9 mouse cellular contexts compared by ENCODE assay signal in the genomic region with DNA sequence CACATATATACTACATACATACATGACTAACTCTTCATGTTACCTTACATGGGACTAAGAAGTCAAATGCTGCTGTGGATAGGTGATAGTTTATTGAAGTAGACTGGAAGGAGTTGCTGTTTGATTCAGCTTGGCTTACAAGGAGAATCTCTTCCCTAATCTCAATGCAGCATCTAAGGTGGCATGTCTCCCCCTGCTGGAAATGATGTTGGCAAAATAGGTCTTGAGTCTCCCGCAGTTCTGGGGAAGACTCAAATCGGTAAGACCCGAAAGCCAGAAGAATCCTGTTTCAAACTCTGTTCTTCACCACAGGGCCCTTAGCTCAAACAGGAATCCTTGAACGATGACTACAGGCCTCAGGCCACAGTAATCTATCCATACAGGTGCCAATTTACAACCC. TPM values are rescaled to one million over a fixed set of nuclear protein-coding genes. Genes with fewer than 3 reads are reported as not detected.
DNase-seq lines count a peak whose midpoint lies in the region; ATAC-seq and TF ChIP-seq lines count a peak whose summit lies in the region.
"Had no signal": no experiment of that assay in that cellular context is flagged by ENCODE, and none has a peak within 500 bp of the region (broad histone marks: within the 10 kb centered on the region; RNA-seq: fewer than 3 reads in every experiment).

No protein-coding gene starts in this region.

- H3K27me3 ChIP-seq in intestine, embryonic 14.5 days (replicated peaks; ENCODE audit: control insufficient read depth, insufficient read depth, low read length) = no peaks in the 10 kb centered on the region
- H3K27me3 ChIP-seq in intestine, embryonic 15.5 days (replicated peaks) = no peaks in the 10 kb centered on the region
- no peaks in the 10 kb centered on the region for H3K27me3 ChIP-seq in forebrain, embryonic 13.5 days
- H3K27me3 ChIP-seq in limb, embryonic 14.5 days (ENCODE audit: control insufficient read depth, insufficient read depth, low read length) = no peaks in the 10 kb centered on the region
- no peaks in the 10 kb centered on the region for H3K27me3 ChIP-seq in neural tube, embryonic 12.5 days (replicated peaks)
- no peaks in the 10 kb centered on the region for H3K27me3 ChIP-seq in thymus, adult 2 months (ENCODE audit: control insufficient read depth, insufficient read depth, low read length)

- H3K9me3 ChIP-seq in intestine, embryonic 14.5 days (ENCODE audit: control insufficient read depth, low read length) = no peaks in the 10 kb centered on the region
- no peaks in the 10 kb centered on the region for H3K9me3 ChIP-seq in intestine, embryonic 15.5 days
- no peaks in the 10 kb centered on the region for H3K9me3 ChIP-seq in forebrain, embryonic 13.5 days (replicated peaks)
- no peaks in the 10 kb centered on the region for H3K9me3 ChIP-seq in limb, embryonic 14.5 days (ENCODE audit: control insufficient read depth, low read length)
- no peaks in the 10 kb centered on the region for H3K9me3 ChIP-seq in neural tube, embryonic 12.5 days
- H3K9me3 ChIP-seq: limb, embryonic 13.5 days had no signal

- no peaks in the 10 kb centered on the region for H3K36me3 ChIP-seq in intestine, embryonic 14.5 days (ENCODE audit: control insufficient read depth, insufficient read depth, low read length)
- no peaks in the 10 kb centered on the region for H3K36me3 ChIP-seq in intestine, embryonic 15.5 days
- H3K36me3 ChIP-seq in forebrain, embryonic 13.5 days (ENCODE audit: poor library complexity, severe bottlenecking) = no peaks in the 10 kb centered on the region
- no peaks in the 10 kb centered on the region for H3K36me3 ChIP-seq in limb, embryonic 14.5 days (ENCODE audit: control insufficient read depth, insufficient read depth, low read length)
- H3K36me3 ChIP-seq in neural tube, embryonic 12.5 days = no peaks in the 10 kb centered on the region
- H3K36me3 ChIP-seq in thymus, adult 2 months (ENCODE audit: control insufficient read depth, insufficient read depth, low read length) = no peaks in the 10 kb centered on the region
- H3K36me3 ChIP-seq: limb, embryonic 13.5 days had no signal

- no peak for TF ChIP-seq POLR2A in limb, embryonic 14.5 days (IDR thresholded peaks at IDR 0.05; ENCODE audit: borderline replicate concordance, extremely low read depth, insufficient read depth, insufficient read length)
- no peak for TF ChIP-seq POLR2A in thymus, adult 2 months (IDR thresholded peaks at IDR 0.05; ENCODE audit: control insufficient read depth, extremely low read depth, insufficient read depth, low read length, poor library complexity)

- H3K4me1 ChIP-seq in intestine, embryonic 14.5 days (replicated peaks; ENCODE audit: control insufficient read depth, insufficient read depth, low read length) = peaks cover 24% of the 10 kb centered on the region
- peaks cover 18% of the 10 kb centered on the region for H3K4me1 ChIP-seq in intestine, embryonic 15.5 days (replicated peaks)
- H3K4me1 ChIP-seq in brown adipose tissue, adult 24 weeks (ENCODE audit: control insufficient read depth, insufficient read depth, insufficient read length, low read length) = peaks cover 6% of the 10 kb centered on the region
- peaks cover 64% of the 10 kb centered on the region for H3K4me1 ChIP-seq in forebrain, embryonic 13.5 days
- H3K4me1 ChIP-seq in limb, embryonic 14.5 days (ENCODE audit: control insufficient read depth, insufficient read depth, low read length) = peaks cover 18% of the 10 kb centered on the region
- H3K4me1 ChIP-seq in neural tube, embryonic 12.5 days = peaks cover 49% of the 10 kb centered on the region
- H3K4me1 ChIP-seq in thymus, adult 2 months (replicated peaks; ENCODE audit: control insufficient read depth, insufficient read depth, low read length) = peaks cover 22% of the 10 kb centered on the region

- H3K4me2 ChIP-seq in intestine, embryonic 14.5 days (ENCODE audit: low read length) = no peak overlapping the region
- H3K4me2 ChIP-seq in intestine, embryonic 15.5 days (replicated peaks) = no peak overlapping the region
- no peak overlapping the region for H3K4me2 ChIP-seq in forebrain, embryonic 13.5 days
- H3K4me2 ChIP-seq in limb, embryonic 14.5 days (replicated peaks; ENCODE audit: low read depth, low read length, severe bottlenecking) = no peak overlapping the region
- no peak overlapping the region for H3K4me2 ChIP-seq in neural tube, embryonic 12.5 days (replicated peaks)

- DNase-seq in intestine, embryonic 14.5 days (ENCODE audit: low spot score) = peak; percentile 73
- DNase-seq in kidney, adult 18-20 months = peak; percentile 80
- DNase-seq in limb, embryonic 14.5 days (ENCODE audit: low spot score) = peak; percentile 85
- peak; percentile 76 for DNase-seq in thymus, adult 2 months

- WGBS in intestine, embryonic 14.5 days = 6% methylated on average over 4 of the region's 4 CpGs
- 16% methylated on average over 4 of the region's 4 CpGs for WGBS in intestine, embryonic 15.5 days
- WGBS in forebrain, embryonic 13.5 days = 4% methylated on average over 4 of the region's 4 CpGs
- WGBS in limb, embryonic 14.5 days = 3% methylated on average over 4 of the region's 4 CpGs
- 8% methylated on average over 4 of the region's 4 CpGs for WGBS in neural tube, embryonic 12.5 days
- 1% methylated on average over 4 of the region's 4 CpGs for WGBS in thymus, adult 2 months

- H3K9ac ChIP-seq in intestine, embryonic 14.5 days (ENCODE audit: low read length) = no peak overlapping the region
- no peak overlapping the region for H3K9ac ChIP-seq in intestine, embryonic 15.5 days
- H3K9ac ChIP-seq in forebrain, embryonic 13.5 days = no peak overlapping the region
- H3K9ac ChIP-seq in limb, embryonic 14.5 days (ENCODE audit: low read depth, low read length, severe bottlenecking) = no peak overlapping the region
- H3K9ac ChIP-seq in neural tube, embryonic 12.5 days = 0 out of 2 replicates have a peak overlapping the region, but pooled peaks have one; percentile 26
- H3K9ac ChIP-seq: limb, embryonic 13.5 days had no signal

- H3K4me3 ChIP-seq in intestine, embryonic 14.5 days (ENCODE audit: low read depth, low read length) = no peak overlapping the region
- H3K4me3 ChIP-seq in intestine, embryonic 15.5 days (replicated peaks) = no peak overlapping the region
- no peak overlapping the region for H3K4me3 ChIP-seq in brown adipose tissue, adult 24 weeks (ENCODE audit: insufficient read depth, low read depth, low read length)
- H3K4me3 ChIP-seq in forebrain, embryonic 13.5 days = no peak overlapping the region
- H3K4me3 ChIP-seq in limb, embryonic 14.5 days (replicated peaks; ENCODE audit: low read length) = no peak overlapping the region
- H3K4me3 ChIP-seq in neural tube, embryonic 12.5 days = no peak overlapping the region
- H3K4me3 ChIP-seq in thymus, adult 2 months (ENCODE audit: control insufficient read depth, insufficient read depth, low read length) = no peak overlapping the region

- no peak for ATAC-seq in intestine, embryonic 14.5 days (replicated peaks; ENCODE audit: low FRiP score, low TSS enrichment, low read depth)
- ATAC-seq in intestine, embryonic 15.5 days = no peak
- ATAC-seq in forebrain, embryonic 13.5 days = no peak
- no peak for ATAC-seq in limb, embryonic 14.5 days (ENCODE audit: low FRiP score, low read depth)
- no peak for ATAC-seq in neural tube, embryonic 12.5 days (ENCODE audit: low FRiP score, low read depth)

- TF ChIP-seq CTCF in thymus, adult 2 months (IDR thresholded peaks at IDR 0.05; ENCODE audit: borderline replicate concordance, control insufficient read depth, extremely low read depth, insufficient read depth, low read length, poor library complexity) = no peak

- no peak overlapping the region for H3K27ac ChIP-seq in intestine, embryonic 14.5 days (ENCODE audit: low read depth)
- H3K27ac ChIP-seq in intestine, embryonic 15.5 days = no peak overlapping the region
- H3K27ac ChIP-seq in brown adipose tissue, adult 24 weeks (replicated peaks; ENCODE audit: low read depth, low read length) = peak overlapping the region; percentile 61
- H3K27ac ChIP-seq in forebrain, embryonic 13.5 days = peak overlapping the region; percentile 49; the same call in 1 of the 2 replicates
- H3K27ac ChIP-seq in limb, embryonic 14.5 days (replicated peaks; ENCODE audit: low read depth, low read length) = no peak overlapping the region
- H3K27ac ChIP-seq in neural tube, embryonic 12.5 days = no peak overlapping the region
- H3K27ac ChIP-seq in thymus, adult 2 months (ENCODE audit: control insufficient read depth, insufficient read depth, low read length) = no peak overlapping the region
- H3K27ac ChIP-seq: limb, embryonic 13.5 days had no signal

RNA-seq across cellular contexts. Expression of a gene that starts 1.7 kb away (rescaled TPM):
- 16.3 and 16.9 TPM in 2 replicates for polyA plus RNA-seq in intestine, embryonic 14.5 days (2014; fragmentation: Nextera tagmentation; extraction: Ambion mirVana)
- 10.6 TPM in 2 replicates for polyA plus RNA-seq in intestine, embryonic 15.5 days (2015; fragmentation: Nextera tagmentation; extraction: Ambion mirVana)
- polyA plus RNA-seq in brown adipose tissue, adult 24 weeks (2012; ENCODE audit: insufficient read depth, insufficient read length, missing spikeins) = 15.9 and 16.4 TPM in 2 replicates
- 46.1 and 53.1 TPM in 2 replicates for polyA plus RNA-seq in forebrain, embryonic 13.5 days (2015; fragmentation: Nextera tagmentation; extraction: Ambion mirVana)
- polyA plus RNA-seq in limb, embryonic 14.5 days (2012; rRNA removed) = 31.3 and 40.7 TPM in 2 replicates
- 20.0 and 21.4 TPM in 2 replicates for polyA plus RNA-seq in limb, embryonic 14.5 days (2014; fragmentation: Nextera tagmentation; extraction: Ambion mirVana)
- polyA plus RNA-seq in neural tube, embryonic 12.5 days (2016; fragmentation: Nextera tagmentation; extraction: Ambion mirVana) = 41.5 and 43.0 TPM in 2 replicates
- 43.8 and 56.5 TPM in 2 replicates for polyA plus RNA-seq in thymus, adult 2 months (2012; rRNA removed)

RNA-seq across cellular contexts. Expression of a gene that starts 45.1 kb away (rescaled TPM):
- 0.15 and 0.56 TPM in 2 replicates for polyA plus RNA-seq in intestine, embryonic 14.5 days (2014; fragmentation: Nextera tagmentation; extraction: Ambion mirVana)
- 0.06 and 0.34 TPM in 2 replicates for polyA plus RNA-seq in intestine, embryonic 15.5 days (2015; fragmentation: Nextera tagmentation; extraction: Ambion mirVana)
- not detected in 2 replicates for polyA plus RNA-seq in brown adipose tissue, adult 24 weeks (2012; ENCODE audit: insufficient read depth, insufficient read length, missing spikeins)
- polyA plus RNA-seq in forebrain, embryonic 13.5 days (2015; fragmentation: Nextera tagmentation; extraction: Ambion mirVana) = 2.3 and 2.7 TPM in 2 replicates
- not detected in 2 replicates for polyA plus RNA-seq in limb, embryonic 14.5 days (2012; rRNA removed)
- 0.06 and 0.10 TPM in 2 replicates for polyA plus RNA-seq in limb, embryonic 14.5 days (2014; fragmentation: Nextera tagmentation; extraction: Ambion mirVana)
- 7.4 and 9.7 TPM in 2 replicates for polyA plus RNA-seq in neural tube, embryonic 12.5 days (2016; fragmentation: Nextera tagmentation; extraction: Ambion mirVana)
- polyA plus RNA-seq in thymus, adult 2 months (2012; rRNA removed) = 0.86 and 1.6 TPM in 2 replicates
- polyA plus RNA-seq: limb, embryonic 13.5 days had no signal

Comparison
In these comparisons a context has a peak if more than half of its experiments do, and no peak if none do; other contexts are left out.
1. H3K27ac ChIP-seq: peak in brown adipose tissue, adult 24 weeks (single experiment) and forebrain, embryonic 13.5 days (single experiment); none in intestine, embryonic 14.5 days (single experiment), intestine, embryonic 15.5 days (single experiment), limb, embryonic 14.5 days (single experiment), neural tube, embryonic 12.5 days (single experiment) and thymus, adult 2 months (single experiment).
2. Peak in every context shown above with its lines, with median percentiles within 50 percentile points of each other: DNase-seq.